Mouse (Mus musculus) ovary, adult 2 months (tissue): ENCODE data around the gene Foxp1. TPM values are rescaled to one million over a fixed set of nuclear protein-coding genes. Genes with fewer than 3 reads are reported as not detected.

Experiments used
- polyA plus RNA-seq: library from polyadenylated mRNA; depleted of rRNA; stranded (reverse); fragments of >200 nt; gene quantifications from 2 replicates; pipeline ENCODE4 v1.2.3, GENCODE M21; 2012; rRNA removed

Foxp1 gene
- 87.5 and 92.4 TPM in 2 replicates for polyA plus RNA-seq

DNA sequence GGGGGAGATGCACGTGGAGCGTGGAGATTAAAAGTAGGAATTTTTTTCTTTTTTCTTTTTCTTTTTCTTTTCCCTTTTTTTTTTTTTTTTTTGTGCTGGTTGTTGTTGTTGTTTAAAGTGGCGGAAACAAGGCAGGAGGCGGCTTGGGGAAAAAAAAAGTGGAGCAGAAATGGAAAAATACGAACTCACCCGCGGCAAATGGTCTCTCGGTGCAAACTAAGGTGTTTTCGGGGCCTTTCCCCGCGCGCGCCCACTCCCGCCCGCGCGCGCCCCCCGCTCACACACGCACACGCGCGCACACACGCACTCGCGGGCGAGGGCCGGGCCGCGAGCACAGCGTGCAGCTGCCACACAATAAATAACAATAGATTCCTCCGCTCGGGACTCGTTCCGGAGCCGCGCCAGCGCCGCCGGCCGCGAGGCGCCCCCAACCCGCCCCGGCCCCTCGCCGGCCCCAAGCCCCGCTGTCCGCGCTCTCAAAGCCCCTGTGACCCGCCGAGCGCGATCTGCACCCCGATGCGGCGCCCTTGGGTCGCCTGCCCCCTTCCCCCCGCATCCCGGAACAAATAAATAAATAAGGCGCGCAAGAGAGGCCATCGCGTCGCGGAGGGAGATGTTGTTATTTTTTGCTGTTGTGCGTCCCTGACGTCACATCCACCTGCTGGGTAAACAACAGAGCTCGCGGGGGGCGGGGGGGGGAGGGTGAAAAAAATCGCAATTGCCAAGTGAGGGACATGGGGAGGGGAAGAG, at the start of gene Foxp1:
Gene Foxp1, minus strand, starts transcription at position 363 of the 750 bp plus-strand sequence.

Other genes starting within 250 kb of the Foxp1 start
- gene Eif4e3, start 144.1 kb upstream of the Foxp1 start, polyA plus RNA-seq: 6.3 and 9.2 TPM in 2 replicates
- 0.61 and 1.1 TPM in 2 replicates for gene Gm20696, start 144.1 kb upstream of the Foxp1 start, polyA plus RNA-seq
- gene Gpr27, start 170.0 kb upstream of the Foxp1 start, polyA plus RNA-seq: 20.3 and 37.2 TPM in 2 replicates
- gene Prok2, start 203.7 kb upstream of the Foxp1 start, polyA plus RNA-seq: 0.21 and 0.68 TPM in 2 replicates